Mouse (Mus musculus): ENCODE data around the gene Oaf.
A peak's percentile ranks its signal among the peaks of the same experiment; 100 is the strongest.

The Oaf gene

DNA sequence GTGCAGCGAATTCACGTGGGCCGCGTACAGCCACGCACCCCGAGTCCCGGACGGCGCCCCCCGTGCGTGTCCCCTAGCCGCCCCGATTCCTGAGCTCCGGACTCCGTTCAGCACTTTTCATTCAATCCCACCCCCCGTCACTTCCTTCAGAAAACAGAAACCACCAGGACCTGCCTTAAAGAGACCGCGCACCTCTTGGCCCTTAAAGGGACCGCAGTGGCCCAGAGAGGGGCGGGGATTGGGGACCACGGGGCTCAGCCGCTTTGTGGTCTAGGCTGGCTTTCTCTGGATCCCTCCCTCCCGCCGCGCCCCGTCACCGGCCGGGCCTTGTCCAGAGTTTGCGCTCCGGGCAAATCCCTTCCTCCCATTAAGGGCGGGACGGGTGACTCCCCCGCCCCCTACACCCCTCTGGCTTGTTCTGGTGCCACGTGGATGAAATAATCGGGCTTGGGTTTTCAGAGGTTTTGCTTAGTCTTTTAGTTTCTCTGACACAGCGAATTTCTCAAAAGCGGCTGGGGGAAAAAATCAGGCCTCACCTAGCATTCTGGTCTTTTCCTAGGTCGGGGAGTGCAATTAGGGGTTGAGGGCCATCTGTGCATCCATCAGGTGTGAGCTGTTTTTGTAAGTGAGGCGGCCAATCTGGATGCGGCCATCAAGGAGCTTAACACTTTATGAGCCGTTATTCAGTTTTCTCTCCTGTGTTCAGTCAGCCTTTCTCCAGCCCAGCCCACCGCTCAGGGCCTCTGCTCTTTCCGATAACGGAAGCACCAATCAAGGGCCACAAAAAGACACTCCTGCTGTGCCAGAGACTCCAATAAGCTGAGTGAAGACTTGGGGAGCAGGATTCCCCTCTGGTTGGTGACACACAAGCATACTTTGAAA, at the start of gene Oaf:
Oaf (minus strand) TSS at position 200 of the 882 bp plus-strand sequence.
- DNase-seq (ENCODE audit: low spot score) = peak; percentile 76

GRCm38 (mm10) chr9:43286870-43287269, 47.2 kb upstream of the Oaf start:
- DNase-seq (ENCODE audit: low spot score) = peak; percentile 33

- DNase-seq (ENCODE audit: low spot score) = no peak
Measured at GRCm38 (mm10) chr9:43285281-43285680, 45.6 kb upstream of the Oaf start.

- peak; percentile 68 for DNase-seq (ENCODE audit: low spot score)
Measured at GRCm38 (mm10) chr9:43284284-43284683, 44.6 kb upstream of the Oaf start.

DNA sequence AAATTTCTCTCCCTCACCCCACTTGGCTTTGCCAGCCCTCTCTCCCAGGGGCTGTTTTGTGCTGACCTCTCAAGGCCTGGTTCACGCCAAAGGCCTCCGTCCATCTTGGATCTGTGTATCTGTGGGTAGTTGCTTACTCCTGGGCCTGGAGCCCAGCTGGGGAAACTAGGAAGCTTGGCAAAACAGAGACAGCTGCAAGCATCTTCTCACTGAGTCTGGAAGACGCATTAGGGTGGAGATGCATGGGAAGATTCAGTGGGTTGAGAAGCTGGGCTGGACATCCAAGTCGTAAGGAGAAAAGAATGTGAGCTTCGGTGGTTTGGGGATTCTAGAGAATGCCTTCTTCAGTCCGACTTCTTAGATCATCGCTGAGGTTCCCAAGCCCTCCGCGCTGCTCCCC, 34.0 kb upstream of the Oaf start:
- no peak for DNase-seq (ENCODE audit: low spot score)

DNA sequence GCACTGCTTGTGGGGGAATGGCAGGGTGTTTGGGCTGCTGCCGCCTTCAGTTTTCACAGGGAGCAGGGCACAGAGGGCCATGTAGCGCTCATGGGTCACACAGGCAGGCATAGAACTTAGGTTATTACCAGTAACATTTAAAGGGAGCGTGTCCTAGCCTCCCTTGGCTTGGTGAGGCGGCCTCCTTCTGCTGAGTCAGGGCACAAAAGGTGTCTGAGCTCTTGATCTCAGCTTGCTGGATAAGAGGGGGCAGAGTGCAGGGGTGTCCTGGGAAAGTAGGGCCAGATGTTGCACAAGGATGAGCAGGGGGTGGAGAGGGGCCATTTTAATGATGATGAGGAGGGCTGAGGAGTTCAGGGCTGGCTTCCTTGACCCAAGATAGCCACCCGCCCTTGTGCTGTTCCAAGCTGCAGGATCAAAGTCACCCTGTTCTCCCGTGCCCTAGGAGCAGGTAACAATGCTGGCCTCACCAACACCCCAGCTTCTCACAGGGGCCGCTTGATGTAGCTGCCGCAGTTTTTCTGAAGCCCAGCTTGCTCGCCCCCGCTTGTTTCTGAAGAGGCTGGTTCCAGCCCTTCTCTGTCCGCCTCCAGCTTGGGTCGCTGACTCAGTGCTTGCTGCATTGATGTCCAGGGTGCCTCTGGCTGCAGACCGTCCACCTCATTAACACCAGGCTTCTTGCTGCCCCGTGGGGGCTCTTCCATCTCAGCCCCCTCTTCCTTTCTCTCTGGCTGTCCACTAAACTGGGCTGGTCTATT, 32.2 kb upstream of the Oaf start:
- no peak for DNase-seq (ENCODE audit: low spot score)

DNA sequence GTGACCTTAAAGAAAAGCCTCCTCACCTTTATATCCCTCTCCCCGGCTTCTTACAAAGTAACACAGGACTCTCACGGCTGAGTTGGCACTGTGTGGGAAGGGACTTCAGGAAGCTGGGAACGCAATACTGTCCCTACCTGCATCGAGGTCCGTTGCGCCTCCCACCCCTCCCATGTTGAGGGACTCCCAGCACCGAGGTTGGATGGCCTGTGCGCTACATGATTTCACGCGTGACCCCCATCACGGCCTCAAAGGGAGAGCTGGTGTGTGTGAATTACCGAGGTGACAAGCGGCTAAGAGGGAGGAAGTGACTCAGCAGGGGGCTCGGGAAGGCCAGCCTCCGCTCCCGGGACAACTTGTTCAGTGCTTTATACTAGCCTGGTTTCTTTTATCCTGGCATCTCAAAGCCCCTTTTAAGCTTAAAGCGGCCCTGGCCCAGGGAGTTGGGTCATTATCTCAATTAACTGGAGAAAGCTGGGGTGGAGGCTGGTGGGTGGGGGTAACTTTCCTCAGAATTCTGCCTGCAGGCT, 31.1 kb upstream of the Oaf start:
- DNase-seq (ENCODE audit: low spot score) = no peak

- DNase-seq (ENCODE audit: low spot score) = no peak
Measured at GRCm38 (mm10) chr9:43269166-43269565, 29.5 kb upstream of the Oaf start.

GRCm38 (mm10) chr9:43267357-43267756, 27.6 kb upstream of the Oaf start:
- no peak for DNase-seq (ENCODE audit: low spot score)

GRCm38 (mm10) chr9:43265194-43265593, 25.5 kb upstream of the Oaf start:
- DNase-seq (ENCODE audit: low spot score) = no peak

DNA sequence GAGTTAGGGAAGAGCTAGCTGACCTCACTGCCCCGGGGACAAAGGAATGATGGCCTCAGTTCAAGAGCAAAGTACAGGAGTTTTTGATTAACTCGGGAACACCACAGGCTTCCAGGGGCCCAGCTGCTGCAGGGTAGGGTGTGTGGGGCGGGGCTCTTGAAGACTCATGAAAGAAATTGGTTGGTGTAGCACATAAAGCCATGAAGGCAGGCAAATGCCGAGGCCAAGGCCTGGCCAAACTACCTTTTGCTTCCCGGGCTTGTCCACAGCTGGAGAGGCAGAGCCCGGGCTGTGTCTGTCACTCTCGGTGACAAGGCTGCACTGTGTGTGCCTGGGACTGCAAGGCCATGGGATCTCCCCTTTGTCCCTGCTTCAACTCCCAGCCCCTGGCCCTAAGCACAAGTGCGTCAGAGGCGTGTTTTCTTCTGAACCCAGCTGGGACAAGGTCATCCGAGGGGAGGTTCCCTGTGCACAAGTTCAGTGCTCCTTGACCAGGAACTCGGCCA, 24.3 kb upstream of the Oaf start:
- no peak for DNase-seq (ENCODE audit: low spot score)

DNA sequence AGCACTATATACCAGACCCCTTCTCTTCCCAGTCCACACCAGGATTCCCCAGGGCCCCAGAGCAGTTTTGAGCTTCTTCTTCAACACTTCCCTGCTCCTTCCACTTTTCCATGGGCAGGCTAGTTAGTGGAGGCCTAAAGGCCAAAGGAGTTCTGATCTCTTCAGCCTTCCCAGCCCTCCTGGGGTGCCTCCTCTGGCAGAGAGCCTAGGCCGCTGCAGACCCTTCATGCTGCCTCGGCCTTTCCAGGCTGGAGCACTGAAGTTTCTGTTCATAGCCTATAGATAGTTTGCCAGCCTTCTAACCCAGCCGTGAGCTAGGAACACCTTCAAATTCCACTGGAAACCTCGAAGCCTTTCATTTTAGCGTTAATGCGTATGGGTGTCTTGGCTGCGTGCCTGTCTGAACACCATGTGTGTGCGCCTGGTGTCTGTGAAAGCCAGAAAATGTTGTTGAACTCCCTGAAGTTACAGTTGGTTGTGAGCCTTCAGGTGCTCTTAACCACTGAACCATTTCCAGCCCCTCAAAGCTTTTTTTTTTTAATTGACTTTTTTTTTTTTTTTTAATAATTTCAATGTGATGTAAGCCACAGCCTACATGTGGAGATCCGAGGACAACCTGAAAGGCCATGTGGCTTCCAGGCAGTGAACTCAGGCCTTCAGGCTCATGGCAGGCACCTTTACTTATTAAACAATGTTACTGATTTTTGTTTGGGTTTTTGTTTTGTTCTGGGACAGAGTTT, 23.3 kb upstream of the Oaf start:
- DNase-seq (ENCODE audit: low spot score) = no peak

DNA sequence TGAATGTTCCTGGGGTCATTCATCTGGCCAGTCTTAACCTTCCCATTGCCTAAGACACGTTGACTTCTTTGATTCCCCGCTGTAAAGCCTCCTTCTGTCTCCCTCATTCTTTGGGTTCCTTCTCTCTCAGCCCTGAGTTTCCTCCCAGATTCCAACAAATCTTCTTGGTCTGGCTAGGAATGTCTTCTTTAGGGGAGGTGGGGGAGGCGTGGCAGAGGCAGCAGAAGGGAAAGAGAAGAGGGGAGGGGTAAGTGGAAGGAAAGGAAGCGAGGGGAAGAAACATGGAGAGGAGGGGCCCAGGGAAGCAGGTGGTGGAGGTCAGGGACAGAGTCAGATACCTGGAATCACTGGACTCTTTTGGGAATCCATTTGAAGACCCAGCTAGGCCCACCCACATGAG, 22.7 kb upstream of the Oaf start:
- no peak for DNase-seq (ENCODE audit: low spot score)

GRCm38 (mm10) chr9:43261941-43262340, 22.2 kb upstream of the Oaf start:
- DNase-seq (ENCODE audit: low spot score) = no peak

DNA sequence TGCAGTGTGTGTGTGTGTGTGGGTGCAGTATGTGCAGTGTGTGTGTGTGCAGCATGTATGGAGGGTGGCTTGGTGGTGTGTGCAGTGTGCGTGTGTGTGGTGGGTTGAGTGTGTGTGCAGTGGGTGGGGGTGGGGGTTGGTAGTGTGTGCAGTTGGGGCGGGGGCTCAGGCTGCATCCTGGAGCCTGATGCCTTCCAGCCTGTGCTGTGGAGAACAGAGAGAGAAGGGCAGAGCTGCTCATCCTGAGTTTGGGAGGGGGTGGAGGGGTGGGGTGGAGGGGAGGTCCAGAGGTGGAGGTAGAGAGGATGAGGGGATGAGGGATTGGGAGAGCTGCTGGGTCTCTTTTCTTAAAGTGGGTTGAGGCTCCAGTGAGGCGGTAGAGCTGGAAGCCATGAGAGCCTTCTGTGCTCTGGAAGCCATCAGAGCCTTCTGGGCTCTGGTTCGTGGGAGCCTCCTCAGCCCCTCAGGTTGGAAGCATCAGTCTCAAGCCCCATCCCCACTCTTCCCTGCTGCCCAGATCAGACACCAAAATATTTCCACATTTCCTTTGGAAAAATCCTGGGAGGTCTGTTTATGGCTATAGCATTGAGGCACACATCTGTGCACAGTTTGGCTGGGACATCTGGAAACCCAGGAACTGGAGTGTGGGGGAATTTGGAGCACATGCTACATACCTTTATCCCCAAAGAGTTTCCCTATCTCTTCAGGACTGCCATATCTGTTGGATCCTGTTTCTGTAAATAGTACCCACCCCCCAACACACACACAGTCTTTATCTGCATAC, 21.6 kb upstream of the Oaf start:
- no peak for DNase-seq (ENCODE audit: low spot score)

DNA sequence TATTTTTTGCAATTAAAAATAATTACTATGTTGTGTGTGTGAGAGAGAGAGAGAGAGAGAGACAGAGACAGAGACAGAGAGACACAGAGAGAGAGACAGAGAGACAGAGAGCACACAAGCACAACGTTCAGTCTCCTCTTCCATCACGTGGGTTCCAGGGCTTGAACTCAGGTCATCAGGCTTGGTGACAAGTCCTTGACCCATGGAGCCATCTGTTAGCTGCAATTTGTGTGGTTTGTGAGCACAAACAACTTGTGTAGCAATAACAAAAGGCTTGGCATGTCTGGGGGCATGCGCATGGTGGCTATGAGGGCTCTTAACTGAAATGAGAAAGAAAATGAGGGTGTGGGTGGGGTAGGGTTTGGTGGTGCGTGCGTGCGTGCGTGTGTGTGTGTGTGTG, 20.9 kb upstream of the Oaf start:
- no peak for DNase-seq (ENCODE audit: low spot score)

DNA sequence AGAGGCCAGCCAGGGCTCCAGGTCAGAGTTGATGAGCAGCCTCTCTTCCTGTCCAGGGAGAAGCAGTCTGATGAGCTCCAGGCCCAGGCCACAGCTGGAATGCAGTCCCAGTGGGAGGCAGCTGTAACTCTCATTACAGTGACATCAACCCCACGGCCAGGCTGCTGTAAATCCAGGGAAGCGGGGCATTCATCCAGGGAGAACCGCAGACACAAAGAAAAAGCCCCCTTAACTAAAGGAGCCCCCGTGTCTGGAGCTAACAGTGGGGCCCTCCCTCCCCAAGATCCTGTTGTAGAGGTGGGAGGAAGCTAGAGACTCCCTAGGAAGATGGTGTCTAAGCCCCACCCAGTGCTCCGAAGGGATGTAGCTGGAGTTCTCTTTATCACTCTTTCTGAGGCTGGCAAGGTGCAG, 13.6 kb upstream of the Oaf start:
- DNase-seq (ENCODE audit: low spot score) = no peak

- no peak for DNase-seq (ENCODE audit: low spot score)
Measured at GRCm38 (mm10) chr9:43252790-43253189, 13.1 kb upstream of the Oaf start.

- no peak for DNase-seq (ENCODE audit: low spot score)
Measured at GRCm38 (mm10) chr9:43251786-43252185, 12.1 kb upstream of the Oaf start.

GRCm38 (mm10) chr9:43246738-43247180, 7.0 kb upstream of the Oaf start:
- DNase-seq (ENCODE audit: low spot score) = no peak

Data from lung, postnatal 25 days (tissue).